Mouse (Mus musculus): ENCODE results near the gene Sntg2. TPM values are rescaled to one million over a fixed set of nuclear protein-coding genes. Genes with fewer than 3 reads are reported as not detected.

Gene Sntg2
- polyA plus RNA-seq, 1 experiment from 2014 or later: 20.7 TPM

DNA sequence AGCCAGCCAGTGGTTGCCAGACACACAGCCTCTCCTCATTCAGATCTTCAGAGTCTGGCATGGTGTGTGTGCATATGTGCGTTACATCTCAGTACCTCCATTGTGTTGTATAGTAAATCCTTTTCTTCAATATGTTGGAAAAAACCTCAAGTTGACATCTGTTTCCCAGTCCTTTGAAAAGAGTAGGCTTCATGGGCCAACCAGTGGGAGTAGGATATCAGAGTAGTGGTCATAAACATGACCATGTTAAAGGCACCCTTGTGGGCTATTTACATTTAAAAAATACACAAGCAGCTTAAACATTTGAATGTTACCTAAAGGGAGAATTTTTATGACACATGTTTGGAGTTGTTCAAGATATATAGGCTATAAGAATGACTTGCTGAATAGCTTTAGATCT, 170.4 kb downstream of the Sntg2 start:
- Histone ChIP-seq H3K4me3 (ENCODE audit: low read depth, low read length) (no peak overlapping the region), H3K4me1 (replicated peaks; ENCODE audit: control insufficient read depth, insufficient read depth, low read length) (no peaks in the 10 kb centered on the region), H3K27ac (ENCODE audit: low read depth, low read length) (no peak overlapping the region), H3K36me3 (ENCODE audit: control insufficient read depth, insufficient read depth) (no peaks in the 10 kb centered on the region), H3K27me3 (replicated peaks; ENCODE audit: control insufficient read depth, insufficient read depth, low read length) (no peaks in the 10 kb centered on the region), H3K9ac (ENCODE audit: low read depth, low read length) (no peak overlapping the region), H3K9me3 (ENCODE audit: control insufficient read depth) (no peaks in the 10 kb centered on the region), H3K4me2 (replicated peaks; ENCODE audit: low read depth) (no peak overlapping the region)
- no peak for ATAC-seq
- 74% methylated on average over 1 of the region's 1 CpGs for WGBS
- TF ChIP-seq CTCF (IDR thresholded peaks at IDR 0.05; ENCODE audit: low read depth): no peak

GRCm38 (mm10) chr12:30201031-30201430, 172.1 kb downstream of the Sntg2 start:
- TF ChIP-seq CTCF (IDR thresholded peaks at IDR 0.05; ENCODE audit: low read depth): no peak
- WGBS: 81% methylated on average over 5 of the region's 5 CpGs
- Histone ChIP-seq H3K36me3 (ENCODE audit: control insufficient read depth, insufficient read depth) (no peaks in the 10 kb centered on the region), H3K9me3 (ENCODE audit: control insufficient read depth) (no peaks in the 10 kb centered on the region), H3K27me3 (replicated peaks; ENCODE audit: control insufficient read depth, insufficient read depth, low read length) (no peaks in the 10 kb centered on the region), H3K4me3 (ENCODE audit: low read depth, low read length) (no peak overlapping the region), H3K4me2 (replicated peaks; ENCODE audit: low read depth) (no peak overlapping the region), H3K27ac (ENCODE audit: low read depth, low read length) (no peak overlapping the region), H3K4me1 (replicated peaks; ENCODE audit: control insufficient read depth, insufficient read depth, low read length) (no peaks in the 10 kb centered on the region), H3K9ac (ENCODE audit: low read depth, low read length) (no peak overlapping the region)
- ATAC-seq: no peak

DNA sequence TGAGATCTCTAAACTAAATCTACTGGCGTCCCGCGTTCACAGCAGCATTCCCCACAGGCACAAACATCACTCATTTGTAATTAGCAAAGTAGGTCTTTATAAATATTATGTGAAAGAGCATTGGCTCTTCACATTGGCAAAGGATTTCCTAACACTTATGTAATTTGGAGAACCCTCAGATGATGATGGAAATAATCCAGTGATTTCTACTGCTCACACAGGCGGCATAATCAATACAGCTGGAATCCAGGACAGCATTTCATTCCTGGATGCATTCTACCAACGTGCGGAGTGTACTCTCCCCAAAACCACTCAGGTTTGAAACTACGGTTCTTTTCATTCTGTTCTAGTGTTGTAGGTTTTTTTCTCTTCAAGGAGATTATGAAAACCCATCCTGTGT, 172.6 kb downstream of the Sntg2 start:
- no peak overlapping the region for H3K27ac ChIP-seq (ENCODE audit: low read depth, low read length)
- whole genome bisulfite sequencing: 79% methylated on average over 7 of the region's 7 CpGs
- no peak for TF ChIP-seq CTCF (IDR thresholded peaks at IDR 0.05; ENCODE audit: low read depth)
- no peak overlapping the region for H3K9ac ChIP-seq (ENCODE audit: low read depth, low read length)
- no peak overlapping the region for H3K4me3 ChIP-seq (ENCODE audit: low read depth, low read length)
- H3K27me3 ChIP-seq (replicated peaks; ENCODE audit: control insufficient read depth, insufficient read depth, low read length): no peaks in the 10 kb centered on the region
- H3K36me3 ChIP-seq (ENCODE audit: control insufficient read depth, insufficient read depth): no peaks in the 10 kb centered on the region
- ATAC-seq: no peak
- H3K9me3 ChIP-seq (ENCODE audit: control insufficient read depth): no peaks in the 10 kb centered on the region
- no peak overlapping the region for H3K4me2 ChIP-seq (replicated peaks; ENCODE audit: low read depth)
- H3K4me1 ChIP-seq (replicated peaks; ENCODE audit: control insufficient read depth, insufficient read depth, low read length): no peaks in the 10 kb centered on the region

GRCm38 (mm10) chr12:30199735-30200134, 173.4 kb downstream of the Sntg2 start:
- no peaks in the 10 kb centered on the region for H3K9me3 ChIP-seq (ENCODE audit: control insufficient read depth)
- H3K9ac ChIP-seq (ENCODE audit: low read depth, low read length): no peak overlapping the region
- H3K27me3 ChIP-seq (replicated peaks; ENCODE audit: control insufficient read depth, insufficient read depth, low read length): no peaks in the 10 kb centered on the region
- no peak overlapping the region for H3K4me3 ChIP-seq (ENCODE audit: low read depth, low read length)
- no peak for ATAC-seq
- no peak overlapping the region for H3K27ac ChIP-seq (ENCODE audit: low read depth, low read length)
- no peaks in the 10 kb centered on the region for H3K4me1 ChIP-seq (replicated peaks; ENCODE audit: control insufficient read depth, insufficient read depth, low read length)
- WGBS: 13% methylated on average over 2 of the region's 2 CpGs
- TF ChIP-seq CTCF (IDR thresholded peaks at IDR 0.05; ENCODE audit: low read depth): peak; percentile 84
- H3K4me2 ChIP-seq (replicated peaks; ENCODE audit: low read depth): no peak overlapping the region
- no peaks in the 10 kb centered on the region for H3K36me3 ChIP-seq (ENCODE audit: control insufficient read depth, insufficient read depth)

- Histone ChIP-seq H3K9ac (ENCODE audit: low read depth, low read length) (no peak overlapping the region), H3K9me3 (ENCODE audit: control insufficient read depth) (no peaks in the 10 kb centered on the region), H3K4me3 (ENCODE audit: low read depth, low read length) (no peak overlapping the region), H3K4me1 (replicated peaks; ENCODE audit: control insufficient read depth, insufficient read depth, low read length) (no peaks in the 10 kb centered on the region), H3K4me2 (replicated peaks; ENCODE audit: low read depth) (no peak overlapping the region), H3K36me3 (ENCODE audit: control insufficient read depth, insufficient read depth) (no peaks in the 10 kb centered on the region), H3K27ac (ENCODE audit: low read depth, low read length) (no peak overlapping the region), H3K27me3 (replicated peaks; ENCODE audit: control insufficient read depth, insufficient read depth, low read length) (no peaks in the 10 kb centered on the region)
- peak; percentile 68; the same call in 1 of the 2 replicates for ATAC-seq
- TF ChIP-seq CTCF (IDR thresholded peaks at IDR 0.05; ENCODE audit: low read depth): no peak
- 40% methylated on average over 1 of the region's 1 CpGs for WGBS
These were observed 174.9 kb downstream of the Sntg2 start for GRCm38 (mm10) chr12:30198250-30198649.

- Histone ChIP-seq H3K9ac (ENCODE audit: low read depth, low read length) (no peak overlapping the region), H3K4me1 (replicated peaks; ENCODE audit: control insufficient read depth, insufficient read depth, low read length) (no peaks in the 10 kb centered on the region), H3K36me3 (ENCODE audit: control insufficient read depth, insufficient read depth) (no peaks in the 10 kb centered on the region), H3K4me3 (ENCODE audit: low read depth, low read length) (no peak overlapping the region), H3K27me3 (replicated peaks; ENCODE audit: control insufficient read depth, insufficient read depth, low read length) (no peaks in the 10 kb centered on the region), H3K9me3 (ENCODE audit: control insufficient read depth) (no peaks in the 10 kb centered on the region), H3K27ac (ENCODE audit: low read depth, low read length) (no peak overlapping the region), H3K4me2 (replicated peaks; ENCODE audit: low read depth) (no peak overlapping the region)
- ATAC-seq: no peak
- no peak for TF ChIP-seq CTCF (IDR thresholded peaks at IDR 0.05; ENCODE audit: low read depth)
- WGBS: 71% methylated on average over 3 of the region's 3 CpGs
These were observed 191.5 kb downstream of the Sntg2 start for GRCm38 (mm10) chr12:30181721-30182120.

DNA sequence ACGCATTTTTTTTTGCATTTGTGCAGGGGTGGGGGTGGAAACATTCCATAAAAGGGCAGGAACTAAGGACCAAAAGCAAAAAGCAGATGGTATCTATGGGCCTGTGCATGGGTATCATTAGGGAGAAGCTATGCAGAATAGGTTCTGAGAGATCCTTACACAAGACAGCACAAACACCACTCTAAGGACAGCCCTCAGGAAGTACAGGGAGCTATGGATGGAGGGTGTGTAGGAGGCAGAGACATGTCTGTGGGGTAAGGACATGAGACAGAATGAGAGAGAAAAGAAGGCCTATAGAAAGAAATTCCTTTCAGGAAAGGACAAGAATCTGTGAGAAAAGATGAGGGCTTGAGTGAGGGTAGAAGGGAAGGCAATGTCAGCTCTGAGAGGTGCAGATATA, 193.6 kb downstream of the Sntg2 start:
- Histone ChIP-seq H3K4me3 (ENCODE audit: low read depth, low read length) (no peak overlapping the region), H3K27me3 (replicated peaks; ENCODE audit: control insufficient read depth, insufficient read depth, low read length) (no peaks in the 10 kb centered on the region), H3K36me3 (ENCODE audit: control insufficient read depth, insufficient read depth) (no peaks in the 10 kb centered on the region), H3K4me2 (replicated peaks; ENCODE audit: low read depth) (no peak overlapping the region), H3K4me1 (replicated peaks; ENCODE audit: control insufficient read depth, insufficient read depth, low read length) (no peaks in the 10 kb centered on the region), H3K9ac (ENCODE audit: low read depth, low read length) (no peak overlapping the region), H3K9me3 (ENCODE audit: control insufficient read depth) (no peaks in the 10 kb centered on the region), H3K27ac (ENCODE audit: low read depth, low read length) (no peak overlapping the region)
- ATAC-seq: no peak
- WGBS: 67% methylated on average over 1 of the region's 1 CpGs
- TF ChIP-seq CTCF (IDR thresholded peaks at IDR 0.05; ENCODE audit: low read depth): no peak

Measured in intestine, postnatal 0 days (tissue).